Mouse (Mus musculus): ENCODE data around the gene Lrig1. TPM values are rescaled to one million over a fixed set of nuclear protein-coding genes. Genes with fewer than 3 reads are reported as not detected.
A peak's percentile ranks its signal among the peaks of the same experiment; 100 is the strongest.

Lrig1 gene
- polyA plus RNA-seq, 1 experiment from 2014 or later: 7.7 TPM

DNA sequence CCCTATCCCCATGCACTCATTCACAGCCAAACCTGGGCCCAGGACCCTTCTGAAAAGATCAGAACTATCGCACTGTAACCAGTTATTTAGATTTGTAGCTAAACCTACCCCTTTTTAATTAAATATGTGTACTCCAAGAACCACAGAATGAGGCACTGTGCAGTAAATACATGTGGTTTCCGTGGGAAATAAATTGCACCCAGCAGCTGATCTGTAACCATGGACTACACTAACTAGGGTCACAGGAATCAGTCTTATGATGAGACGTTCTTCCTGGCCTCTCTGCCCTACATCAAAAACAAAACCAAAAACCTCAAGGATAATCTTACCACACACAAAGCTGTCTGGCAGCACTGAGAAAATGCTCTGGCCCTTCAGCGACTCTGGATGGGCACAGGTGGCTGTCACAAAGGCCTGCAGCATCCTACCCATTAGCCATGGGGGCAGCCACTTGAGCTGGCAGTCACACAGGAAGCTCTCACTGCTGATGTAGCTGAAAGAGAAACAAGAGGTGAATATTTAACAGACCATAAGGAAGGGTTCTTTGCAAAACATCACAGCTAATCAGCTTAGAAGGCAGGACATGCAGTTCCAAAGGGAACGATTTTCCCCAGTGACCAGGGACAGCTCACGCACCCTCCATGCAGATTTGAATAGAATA is 86.6 kb downstream of the Lrig1 start:
- Histone ChIP-seq H3K36me3 (ENCODE audit: control insufficient read depth, insufficient read depth) (peaks cover 31% of the 10 kb centered on the region), H3K9me3 (replicated peaks; ENCODE audit: control insufficient read depth, low read length) (no peaks in the 10 kb centered on the region), H3K27ac (ENCODE audit: low read length) (no peak overlapping the region), H3K4me2 (ENCODE audit: low read depth, low read length) (no peak overlapping the region), H3K4me3 (ENCODE audit: low read length) (no peak overlapping the region), H3K9ac (ENCODE audit: low read length) (no peak overlapping the region), H3K4me1 (ENCODE audit: control insufficient read depth, insufficient read depth, low read length) (no peaks in the 10 kb centered on the region), H3K27me3 (ENCODE audit: control insufficient read depth, insufficient read depth, low read length) (no peaks in the 10 kb centered on the region)
- ATAC-seq (replicated peaks; ENCODE audit: extremely low read depth, insufficient read depth, low FRiP score): no peak
- WGBS: 80% methylated on average over 6 of the region's 6 CpGs

DNA sequence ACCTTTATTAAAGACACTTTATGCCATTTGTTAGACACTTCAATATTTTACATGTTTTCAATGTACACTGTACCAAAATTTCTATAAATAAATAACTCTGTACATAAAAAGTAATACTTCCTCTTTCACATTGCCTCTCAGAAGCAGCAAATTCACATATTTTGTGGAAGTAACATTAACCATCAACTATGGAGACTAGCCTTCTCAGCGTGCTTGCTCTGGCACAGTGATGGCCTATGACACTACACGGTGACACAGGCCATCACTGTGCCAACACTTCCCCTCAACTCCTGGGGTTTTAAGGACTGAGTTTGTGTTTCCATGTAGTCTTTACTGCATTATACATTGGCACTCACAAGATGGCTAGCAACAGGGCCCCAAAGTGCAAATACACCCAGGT is 95.4 kb downstream of the Lrig1 start:
- Histone ChIP-seq H3K4me1 (ENCODE audit: control insufficient read depth, insufficient read depth, low read length) (peaks cover 5% of the 10 kb centered on the region; the same call in 1 of the 2 replicates), H3K27me3 (ENCODE audit: control insufficient read depth, insufficient read depth, low read length) (no peaks in the 10 kb centered on the region), H3K9ac (ENCODE audit: low read length) (no peak overlapping the region), H3K4me2 (ENCODE audit: low read depth, low read length) (no peak overlapping the region), H3K36me3 (ENCODE audit: control insufficient read depth, insufficient read depth) (peaks cover 17% of the 10 kb centered on the region), H3K4me3 (ENCODE audit: low read length) (no peak overlapping the region), H3K9me3 (replicated peaks; ENCODE audit: control insufficient read depth, low read length) (no peaks in the 10 kb centered on the region), H3K27ac (ENCODE audit: low read length) (no peak overlapping the region)
- no peak for ATAC-seq (replicated peaks; ENCODE audit: extremely low read depth, insufficient read depth, low FRiP score)
- 84% methylated on average over 2 of the region's 2 CpGs for WGBS

DNA sequence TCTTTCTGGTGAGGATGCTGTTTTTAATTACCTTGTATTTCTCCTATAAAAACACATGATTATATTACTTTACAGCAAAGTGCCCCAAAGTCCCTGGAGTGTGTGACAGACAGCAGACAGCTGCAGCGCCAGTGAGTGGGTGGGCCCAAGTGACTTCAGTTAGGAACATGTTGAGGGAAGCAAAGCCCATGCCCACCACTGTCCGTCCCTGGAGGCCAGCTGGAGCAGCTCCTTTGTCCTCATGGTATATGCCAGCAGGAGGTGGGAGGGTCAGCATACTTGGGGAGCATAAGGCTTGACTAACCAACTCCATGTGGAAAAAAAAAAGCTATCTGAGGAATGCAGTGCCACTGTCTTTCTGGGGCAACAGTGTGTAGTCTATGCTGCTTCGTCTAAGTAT is 95.9 kb downstream of the Lrig1 start:
- WGBS: 57% methylated on average over 3 of the region's 3 CpGs
- H3K9ac ChIP-seq (ENCODE audit: low read length): no peak overlapping the region

DNA sequence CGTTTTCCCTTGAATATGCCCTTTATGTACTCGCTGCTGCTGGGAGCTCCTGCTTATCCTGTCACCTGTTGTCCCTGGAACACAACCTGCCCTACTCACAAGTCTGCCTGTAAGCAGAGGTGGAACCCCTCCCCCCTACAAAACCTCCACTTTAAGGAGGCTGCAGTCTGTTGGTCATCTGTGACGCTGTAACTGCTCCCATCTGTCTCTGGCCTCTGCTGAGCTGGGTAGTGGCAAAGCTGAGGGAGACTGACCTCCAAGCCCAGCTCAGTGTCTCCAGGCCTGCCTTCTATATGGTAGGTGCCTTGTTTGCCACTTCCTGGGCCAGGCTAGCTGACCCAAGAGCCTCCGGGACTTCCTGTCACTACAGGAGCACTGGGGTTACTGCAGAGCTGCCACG is 98.1 kb downstream of the Lrig1 start:
- H3K36me3 ChIP-seq (ENCODE audit: control insufficient read depth, insufficient read depth): peaks cover 3% of the 10 kb centered on the region
- no peak overlapping the region for H3K9ac ChIP-seq (ENCODE audit: low read length)
- H3K27ac ChIP-seq (ENCODE audit: low read length): no peak overlapping the region
- WGBS: 69% methylated on average over 5 of the region's 5 CpGs
- no peaks in the 10 kb centered on the region for H3K27me3 ChIP-seq (ENCODE audit: control insufficient read depth, insufficient read depth, low read length)
- no peak overlapping the region for H3K4me2 ChIP-seq (ENCODE audit: low read depth, low read length)
- H3K4me1 ChIP-seq (ENCODE audit: control insufficient read depth, insufficient read depth, low read length): peaks cover 20% of the 10 kb centered on the region
- no peaks in the 10 kb centered on the region for H3K9me3 ChIP-seq (replicated peaks; ENCODE audit: control insufficient read depth, low read length)
- H3K4me3 ChIP-seq (ENCODE audit: low read length): no peak overlapping the region
- ATAC-seq (replicated peaks; ENCODE audit: extremely low read depth, insufficient read depth, low FRiP score): no peak

More for the DNA sequence above, 95.9 kb downstream of the Lrig1 start:
- peaks cover 5% of the 10 kb centered on the region; the same call in 1 of the 2 replicates for H3K4me1 ChIP-seq (ENCODE audit: control insufficient read depth, insufficient read depth, low read length)
- H3K36me3 ChIP-seq (ENCODE audit: control insufficient read depth, insufficient read depth): peaks cover 13% of the 10 kb centered on the region
- H3K4me3 ChIP-seq (ENCODE audit: low read length): no peak overlapping the region
- H3K9me3 ChIP-seq (replicated peaks; ENCODE audit: control insufficient read depth, low read length): no peaks in the 10 kb centered on the region
- H3K27me3 ChIP-seq (ENCODE audit: control insufficient read depth, insufficient read depth, low read length): no peaks in the 10 kb centered on the region
- ATAC-seq (replicated peaks; ENCODE audit: extremely low read depth, insufficient read depth, low FRiP score): no peak
- H3K4me2 ChIP-seq (ENCODE audit: low read depth, low read length): no peak overlapping the region
- H3K27ac ChIP-seq (ENCODE audit: low read length): no peak overlapping the region

DNA sequence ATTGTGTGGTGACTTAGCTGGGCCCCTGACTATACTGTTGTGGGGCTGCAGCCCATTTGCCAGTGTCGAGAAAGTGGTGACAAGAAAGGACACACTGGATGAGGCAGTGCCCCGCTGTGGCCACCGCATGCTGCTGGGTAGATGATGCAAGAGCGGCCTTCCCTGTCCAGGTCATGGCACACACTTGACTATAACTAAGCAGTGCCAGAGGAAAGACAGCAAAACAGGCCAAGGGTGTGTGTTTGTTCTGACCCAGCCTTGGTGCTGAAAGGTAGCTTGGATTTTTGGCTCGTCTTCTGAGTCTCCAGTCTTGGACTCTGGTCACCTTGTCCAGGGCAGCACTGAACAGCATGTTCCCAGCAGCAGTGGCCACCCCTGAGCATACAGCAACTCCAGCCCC is 98.9 kb downstream of the Lrig1 start:
- ATAC-seq (replicated peaks; ENCODE audit: extremely low read depth, insufficient read depth, low FRiP score): no peak
- Histone ChIP-seq H3K27ac (ENCODE audit: low read length) (no peak overlapping the region), H3K9ac (ENCODE audit: low read length) (no peak overlapping the region), H3K36me3 (ENCODE audit: control insufficient read depth, insufficient read depth) (peaks cover 3% of the 10 kb centered on the region; the same call in 1 of the 2 replicates), H3K27me3 (ENCODE audit: control insufficient read depth, insufficient read depth, low read length) (no peaks in the 10 kb centered on the region), H3K4me1 (ENCODE audit: control insufficient read depth, insufficient read depth, low read length) (peaks cover 20% of the 10 kb centered on the region), H3K4me3 (ENCODE audit: low read length) (no peak overlapping the region), H3K4me2 (ENCODE audit: low read depth, low read length) (no peak overlapping the region), H3K9me3 (replicated peaks; ENCODE audit: control insufficient read depth, low read length) (no peaks in the 10 kb centered on the region)
- 47% methylated on average over 5 of the region's 5 CpGs for WGBS

DNA sequence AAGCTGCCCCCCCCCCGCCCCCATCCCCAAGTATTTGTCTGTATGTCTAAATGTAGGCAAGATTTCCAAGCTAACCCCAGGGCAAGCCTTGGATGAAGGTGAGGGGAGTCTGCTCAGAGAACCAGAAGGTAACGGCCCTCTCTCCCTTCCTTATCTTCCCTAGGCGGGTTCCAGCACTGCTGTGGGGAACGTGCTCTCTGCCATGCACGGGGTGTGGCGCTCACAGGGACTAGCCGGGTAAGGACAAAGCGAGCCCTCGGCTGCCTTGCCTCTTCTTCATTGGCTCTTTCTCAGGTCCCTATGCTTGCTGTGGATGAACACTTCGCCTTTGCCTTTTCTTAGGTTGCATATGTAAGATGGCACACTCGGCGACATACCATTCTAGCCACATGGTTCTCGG is 100.9 kb downstream of the Lrig1 start:
- H3K9ac ChIP-seq (ENCODE audit: low read length): no peak overlapping the region
- H3K36me3 ChIP-seq (ENCODE audit: control insufficient read depth, insufficient read depth): no peaks in the 10 kb centered on the region
- no peak overlapping the region for H3K4me2 ChIP-seq (ENCODE audit: low read depth, low read length)
- no peak overlapping the region for H3K27ac ChIP-seq (ENCODE audit: low read length)
- no peaks in the 10 kb centered on the region for H3K9me3 ChIP-seq (replicated peaks; ENCODE audit: control insufficient read depth, low read length)
- 0 out of 2 replicates have a peak, but pooled peaks have one; percentile 28 for ATAC-seq (replicated peaks; ENCODE audit: extremely low read depth, insufficient read depth, low FRiP score)
- H3K4me3 ChIP-seq (ENCODE audit: low read length): no peak overlapping the region
- 79% methylated on average over 13 of the region's 13 CpGs for WGBS
- H3K4me1 ChIP-seq (ENCODE audit: control insufficient read depth, insufficient read depth, low read length): peaks cover 35% of the 10 kb centered on the region
- H3K27me3 ChIP-seq (ENCODE audit: control insufficient read depth, insufficient read depth, low read length): no peaks in the 10 kb centered on the region

DNA sequence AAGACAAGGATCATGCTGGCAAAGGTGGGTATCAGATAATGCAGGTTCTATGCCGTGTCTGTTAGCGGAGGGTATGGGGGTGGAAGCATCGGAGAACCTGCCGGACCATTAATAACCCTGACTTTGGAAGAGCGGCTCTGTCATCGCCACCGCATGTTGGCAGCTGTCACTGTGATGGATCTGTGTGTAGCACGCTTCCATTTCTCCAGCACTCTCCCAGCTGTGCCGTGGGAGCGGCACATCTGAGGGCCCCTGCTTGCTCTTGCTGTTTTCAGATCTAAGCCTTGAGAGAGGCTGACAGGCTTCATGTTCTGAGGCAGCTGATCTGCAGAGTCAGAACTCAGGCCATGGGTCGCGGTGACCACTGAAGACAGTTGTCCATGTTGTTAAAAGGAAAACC is 101.5 kb downstream of the Lrig1 start:
- WGBS: 58% methylated on average over 12 of the region's 12 CpGs
- Histone ChIP-seq H3K9me3 (replicated peaks; ENCODE audit: control insufficient read depth, low read length) (no peaks in the 10 kb centered on the region), H3K27ac (ENCODE audit: low read length) (no peak overlapping the region), H3K9ac (ENCODE audit: low read length) (no peak overlapping the region), H3K4me2 (ENCODE audit: low read depth, low read length) (no peak overlapping the region), H3K4me1 (ENCODE audit: control insufficient read depth, insufficient read depth, low read length) (peaks cover 40% of the 10 kb centered on the region), H3K4me3 (ENCODE audit: low read length) (no peak overlapping the region), H3K36me3 (ENCODE audit: control insufficient read depth, insufficient read depth) (no peaks in the 10 kb centered on the region), H3K27me3 (ENCODE audit: control insufficient read depth, insufficient read depth, low read length) (no peaks in the 10 kb centered on the region)
- ATAC-seq (replicated peaks; ENCODE audit: extremely low read depth, insufficient read depth, low FRiP score): no peak; the same call in 1 of the 2 replicates

DNA sequence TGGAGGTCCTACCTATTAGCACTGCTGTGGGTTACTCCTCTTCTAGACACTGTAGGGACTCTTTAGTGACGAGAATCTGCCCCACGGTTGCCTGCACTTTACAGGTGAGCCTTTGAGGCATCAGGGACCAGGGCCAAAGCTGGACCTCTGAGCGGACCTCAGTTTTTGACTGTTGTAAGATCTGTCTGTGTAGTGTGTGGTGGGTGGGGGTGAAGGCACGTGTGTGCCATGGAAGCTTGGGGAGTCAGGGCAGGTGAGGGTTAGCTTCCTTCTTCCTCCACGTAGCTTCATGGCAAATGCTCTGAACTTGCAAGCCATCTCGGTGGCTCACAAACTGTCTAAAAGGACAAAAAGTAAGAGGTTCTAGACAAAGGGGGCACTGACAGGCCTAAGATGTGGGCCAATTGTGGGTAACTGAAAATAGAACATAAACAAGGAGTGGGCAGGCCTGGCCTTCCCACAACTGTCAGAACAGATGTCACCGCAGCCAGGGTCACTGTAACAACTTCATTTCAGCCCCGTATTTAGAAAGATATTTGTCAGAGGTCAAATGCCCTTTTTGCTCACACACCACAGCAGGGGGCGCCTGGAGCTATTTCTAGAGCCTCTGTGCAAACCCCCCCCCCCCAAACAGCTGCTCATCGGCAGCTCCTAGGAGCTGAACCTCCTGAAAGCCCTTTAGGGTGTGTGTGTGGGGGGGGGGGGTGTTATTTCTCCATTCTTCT is 103.0 kb downstream of the Lrig1 start:
- Histone ChIP-seq H3K27ac (ENCODE audit: low read length) (peak overlapping the region; percentile 41), H3K9me3 (replicated peaks; ENCODE audit: control insufficient read depth, low read length) (no peaks in the 10 kb centered on the region), H3K4me2 (ENCODE audit: low read depth, low read length) (no peak overlapping the region), H3K4me3 (ENCODE audit: low read length) (no peak overlapping the region), H3K9ac (ENCODE audit: low read length) (no peak overlapping the region), H3K27me3 (ENCODE audit: control insufficient read depth, insufficient read depth, low read length) (no peaks in the 10 kb centered on the region), H3K4me1 (ENCODE audit: control insufficient read depth, insufficient read depth, low read length) (peaks cover 52% of the 10 kb centered on the region), H3K36me3 (ENCODE audit: control insufficient read depth, insufficient read depth) (no peaks in the 10 kb centered on the region)
- ATAC-seq (replicated peaks; ENCODE audit: extremely low read depth, insufficient read depth, low FRiP score): no peak
- WGBS: 52% methylated on average over 10 of the region's 10 CpGs

DNA sequence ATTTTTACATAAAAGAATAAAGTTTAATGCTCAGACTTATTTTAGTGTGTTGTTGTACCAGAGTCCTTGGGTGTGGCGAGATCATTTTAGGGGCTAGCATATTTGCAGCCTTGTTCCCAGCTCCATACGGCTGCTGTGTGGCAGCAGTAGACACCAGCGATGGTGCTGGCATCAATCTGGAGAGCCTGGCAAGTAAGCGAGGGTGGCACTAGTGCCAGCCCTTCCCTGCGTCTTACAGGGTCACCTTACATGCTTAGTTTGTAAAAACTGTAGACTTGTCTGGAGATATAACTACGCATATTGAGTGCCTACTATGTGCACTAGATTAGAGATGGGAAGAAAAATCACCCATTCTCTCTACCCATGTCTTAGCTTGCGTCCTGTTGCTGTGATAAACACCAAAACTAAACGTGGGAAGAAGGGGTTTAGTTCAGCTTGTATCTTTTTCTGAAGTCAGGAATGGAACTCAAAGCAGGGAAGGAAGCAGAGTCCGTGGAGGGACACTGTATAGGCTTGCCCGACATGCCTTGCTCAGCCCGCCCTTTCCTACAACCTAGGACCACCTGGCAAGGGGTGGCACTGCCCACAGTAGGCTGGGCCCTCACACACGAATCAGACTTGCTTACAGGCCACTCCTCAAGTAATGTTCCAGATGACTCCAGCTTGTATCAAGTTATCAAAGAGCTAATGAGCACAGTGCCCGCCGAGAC is 103.8 kb downstream of the Lrig1 start:
- H3K9me3 ChIP-seq (replicated peaks; ENCODE audit: control insufficient read depth, low read length): no peaks in the 10 kb centered on the region
- H3K4me1 ChIP-seq (ENCODE audit: control insufficient read depth, insufficient read depth, low read length): peaks cover 56% of the 10 kb centered on the region
- no peak overlapping the region for H3K9ac ChIP-seq (ENCODE audit: low read length)
- no peak overlapping the region for H3K4me2 ChIP-seq (ENCODE audit: low read depth, low read length)
- H3K36me3 ChIP-seq (ENCODE audit: control insufficient read depth, insufficient read depth): no peaks in the 10 kb centered on the region
- 85% methylated on average over 14 of the region's 14 CpGs for WGBS
- no peak overlapping the region for H3K4me3 ChIP-seq (ENCODE audit: low read length)
- ATAC-seq (replicated peaks; ENCODE audit: extremely low read depth, insufficient read depth, low FRiP score): no peak
- H3K27ac ChIP-seq (ENCODE audit: low read length): no peak overlapping the region
- no peaks in the 10 kb centered on the region for H3K27me3 ChIP-seq (ENCODE audit: control insufficient read depth, insufficient read depth, low read length)

All from heart, embryonic 16.5 days (tissue).